Mouse (Mus musculus): ENCODE results near the gene Bms1. TPM values are rescaled to one million over a fixed set of nuclear protein-coding genes. Genes with fewer than 3 reads are reported as not detected.

The Bms1 gene
- total and polyA plus RNA-seq, 3 experiments: 3.9 to 22.4 (median 19.3) TPM

- Histone ChIP-seq H3K79me2 (replicated peaks; ENCODE audit: control insufficient read depth, insufficient read depth, low read length) (no peaks in the 10 kb centered on the region), H3K27me3 (ENCODE audit: control insufficient read depth, insufficient read depth, low read length) (peaks cover 2% of the 10 kb centered on the region), H3K27ac (no peak overlapping the region), H3K9ac (ENCODE audit: low read depth, low read length) (no peak overlapping the region), H3K4me1 (ENCODE audit: control insufficient read depth, insufficient read depth, low read length) (peaks cover 1% of the 10 kb centered on the region; the same call in 1 of the 2 replicates), H3K4me3 (no peak overlapping the region), H3K36me3 (ENCODE audit: control insufficient read depth, insufficient read depth, low read length) (no peaks in the 10 kb centered on the region)
- 36% methylated on average over 3 of the region's 3 CpGs for WGBS
- intact Hi-C loops (cut with DNase I): no loop called here
- TF ChIP-seq POLR2A (IDR thresholded peaks at IDR 0.05; ENCODE audit: insufficient read depth, low read depth, low read length): no peak
- no peak for TF ChIP-seq CTCF (IDR thresholded peaks at IDR 0.05)
- TF ChIP-seq EP300 (IDR thresholded peaks at IDR 0.05; ENCODE audit: insufficient read depth, low read depth, low read length): no peak
- DNase-seq: no peak
Measured at GRCm38 (mm10) chr6:118375457-118375856, 43.8 kb downstream of the Bms1 start.

- peaks cover 2% of the 10 kb centered on the region for H3K27me3 ChIP-seq (ENCODE audit: control insufficient read depth, insufficient read depth, low read length)
- intact Hi-C loops (cut with DNase I): no loop called here
- DNase-seq: no peak
Measured at GRCm38 (mm10) chr6:118375026-118375425, 44.2 kb downstream of the Bms1 start.

GRCm38 (mm10) chr6:118373294-118373693 is 46.0 kb downstream of the Bms1 start:
- WGBS: 44% methylated on average over 5 of the region's 5 CpGs
- no peak overlapping the region for H3K9ac ChIP-seq (ENCODE audit: low read depth, low read length)
- no peak overlapping the region for H3K4me3 ChIP-seq
- H3K4me1 ChIP-seq (ENCODE audit: control insufficient read depth, insufficient read depth, low read length): no peaks in the 10 kb centered on the region
- no peak overlapping the region for H3K27ac ChIP-seq
- no peaks in the 10 kb centered on the region for H3K36me3 ChIP-seq (ENCODE audit: control insufficient read depth, insufficient read depth, low read length)
- intact Hi-C loops (cut with DNase I): no loop called here
- H3K27me3 ChIP-seq (ENCODE audit: control insufficient read depth, insufficient read depth, low read length): peaks cover 2% of the 10 kb centered on the region
- TF ChIP-seq CTCF (IDR thresholded peaks at IDR 0.05) (peak; percentile 72), EP300 (IDR thresholded peaks at IDR 0.05; ENCODE audit: insufficient read depth, low read depth, low read length) (no peak)
- H3K79me2 ChIP-seq (replicated peaks; ENCODE audit: control insufficient read depth, insufficient read depth, low read length): no peaks in the 10 kb centered on the region
- peak; percentile 36 to 60 for DNase-seq

More at GRCm38 (mm10) chr6:118375026-118375425, 44.2 kb downstream of the Bms1 start:
- no peaks in the 10 kb centered on the region for H3K36me3 ChIP-seq (ENCODE audit: control insufficient read depth, insufficient read depth, low read length)
- no peak for TF ChIP-seq CTCF (IDR thresholded peaks at IDR 0.05)
- TF ChIP-seq POLR2A (IDR thresholded peaks at IDR 0.05; ENCODE audit: insufficient read depth, low read depth, low read length): no peak
- TF ChIP-seq EP300 (IDR thresholded peaks at IDR 0.05; ENCODE audit: insufficient read depth, low read depth, low read length): no peak
- peaks cover 1% of the 10 kb centered on the region; the same call in 1 of the 2 replicates for H3K4me1 ChIP-seq (ENCODE audit: control insufficient read depth, insufficient read depth, low read length)
- WGBS: 77% methylated on average over 3 of the region's 3 CpGs
- H3K27ac ChIP-seq: no peak overlapping the region
- no peak overlapping the region for H3K4me3 ChIP-seq
- H3K9ac ChIP-seq (ENCODE audit: low read depth, low read length): no peak overlapping the region
- no peaks in the 10 kb centered on the region for H3K79me2 ChIP-seq (replicated peaks; ENCODE audit: control insufficient read depth, insufficient read depth, low read length)

- H3K36me3 ChIP-seq (ENCODE audit: control insufficient read depth, insufficient read depth, low read length): no peaks in the 10 kb centered on the region
- H3K4me3 ChIP-seq: no peak overlapping the region
- no peaks in the 10 kb centered on the region for H3K79me2 ChIP-seq (replicated peaks; ENCODE audit: control insufficient read depth, insufficient read depth, low read length)
- intact Hi-C loops (cut with DNase I): no loop called here
- 57% methylated on average over 5 of the region's 5 CpGs for WGBS
- TF ChIP-seq CTCF (IDR thresholded peaks at IDR 0.05): no peak
- no peak for TF ChIP-seq EP300 (IDR thresholded peaks at IDR 0.05; ENCODE audit: insufficient read depth, low read depth, low read length)
- DNase-seq: no peak
- H3K27ac ChIP-seq: no peak overlapping the region
- H3K9ac ChIP-seq (ENCODE audit: low read depth, low read length): no peak overlapping the region
- peaks cover 2% of the 10 kb centered on the region for H3K27me3 ChIP-seq (ENCODE audit: control insufficient read depth, insufficient read depth, low read length)
- H3K4me1 ChIP-seq (ENCODE audit: control insufficient read depth, insufficient read depth, low read length): no peaks in the 10 kb centered on the region
Measured at GRCm38 (mm10) chr6:118372794-118373193, 46.5 kb downstream of the Bms1 start.

GRCm38 (mm10) chr6:118367502-118367901 is 51.8 kb downstream of the Bms1 start:
- no peaks in the 10 kb centered on the region for H3K27me3 ChIP-seq (ENCODE audit: control insufficient read depth, insufficient read depth, low read length)
- DNase-seq: no peak
- TF ChIP-seq POLR2A (IDR thresholded peaks at IDR 0.05; ENCODE audit: insufficient read depth, low read depth, low read length) (no peak), EP300 (IDR thresholded peaks at IDR 0.05; ENCODE audit: insufficient read depth, low read depth, low read length) (no peak), CTCF (IDR thresholded peaks at IDR 0.05) (no peak)
- no peak overlapping the region for H3K27ac ChIP-seq
- no peaks in the 10 kb centered on the region for H3K4me1 ChIP-seq (ENCODE audit: control insufficient read depth, insufficient read depth, low read length)
- no peaks in the 10 kb centered on the region for H3K36me3 ChIP-seq (ENCODE audit: control insufficient read depth, insufficient read depth, low read length)
- no peak overlapping the region for H3K4me3 ChIP-seq
- WGBS: 67% methylated on average over 7 of the region's 7 CpGs
- H3K79me2 ChIP-seq (replicated peaks; ENCODE audit: control insufficient read depth, insufficient read depth, low read length): no peaks in the 10 kb centered on the region
- intact Hi-C loops (cut with DNase I): no loop called here
- no peak overlapping the region for H3K9ac ChIP-seq (ENCODE audit: low read depth, low read length)

- 56% methylated on average over 3 of the region's 3 CpGs for WGBS
- Histone ChIP-seq H3K4me1 (ENCODE audit: control insufficient read depth, insufficient read depth, low read length) (no peaks in the 10 kb centered on the region), H3K79me2 (replicated peaks; ENCODE audit: control insufficient read depth, insufficient read depth, low read length) (no peaks in the 10 kb centered on the region), H3K9ac (ENCODE audit: low read depth, low read length) (no peak overlapping the region), H3K27ac (no peak overlapping the region), H3K27me3 (ENCODE audit: control insufficient read depth, insufficient read depth, low read length) (no peaks in the 10 kb centered on the region), H3K36me3 (ENCODE audit: control insufficient read depth, insufficient read depth, low read length) (no peaks in the 10 kb centered on the region), H3K4me3 (no peak overlapping the region)
- no peak for DNase-seq
- TF ChIP-seq CTCF (IDR thresholded peaks at IDR 0.05): no peak
- no peak for TF ChIP-seq EP300 (IDR thresholded peaks at IDR 0.05; ENCODE audit: insufficient read depth, low read depth, low read length)
- TF ChIP-seq POLR2A (IDR thresholded peaks at IDR 0.05; ENCODE audit: insufficient read depth, low read depth, low read length): no peak
- intact Hi-C loops (cut with DNase I): no loop called here
Measured at GRCm38 (mm10) chr6:118366196-118366595, 53.1 kb downstream of the Bms1 start.

All from heart, adult 2 months (tissue).